Comparison of ENCODE assay signal across 15 mouse cellular contexts in the genomic region with DNA sequence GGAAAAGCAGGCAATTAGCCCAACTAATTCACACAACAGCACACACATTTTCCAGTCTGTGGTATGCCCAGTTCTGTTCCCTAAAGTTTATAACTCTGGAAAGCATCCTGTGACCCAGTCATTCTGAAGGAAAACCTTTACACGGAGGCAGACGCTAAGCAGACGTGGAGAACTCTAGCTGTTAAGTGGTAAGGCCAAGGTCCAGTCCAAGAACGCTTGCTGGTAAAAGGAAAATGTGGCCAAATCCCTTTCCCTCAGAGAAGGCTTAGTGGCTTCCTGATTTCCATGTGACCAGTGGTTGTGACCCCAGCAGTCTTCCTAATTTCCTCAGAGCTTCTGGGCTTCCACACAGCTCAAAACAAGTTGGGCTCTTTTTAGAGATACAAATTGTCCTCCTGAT. TPM values are rescaled to one million over a fixed set of nuclear protein-coding genes. Genes with fewer than 3 reads are reported as not detected.
DNase-seq lines count a peak whose midpoint lies in the region; ATAC-seq and TF ChIP-seq lines count a peak whose summit lies in the region.
"Had no signal": no experiment of that assay in that cellular context is flagged by ENCODE, and none has a peak within 500 bp of the region (broad histone marks: within the 10 kb centered on the region; RNA-seq: fewer than 3 reads in every experiment).

No protein-coding gene starts in this region.

- no peak for TF ChIP-seq CTCF in layer of hippocampus, adult 2 months (conservative IDR thresholded peaks at IDR 0.05)
- no peak for TF ChIP-seq CTCF in liver, postnatal 0 days (IDR thresholded peaks at IDR 0.05; ENCODE audit: low read depth)
- no peak for TF ChIP-seq CTCF in thymus, adult 2 months (IDR thresholded peaks at IDR 0.05; ENCODE audit: borderline replicate concordance, control insufficient read depth, extremely low read depth, insufficient read depth, low read length, poor library complexity)

- no peak for TF ChIP-seq POLR2A in thymus, adult 2 months (IDR thresholded peaks at IDR 0.05; ENCODE audit: control insufficient read depth, extremely low read depth, insufficient read depth, low read length, poor library complexity)

- no peak for ATAC-seq in forebrain, embryonic 16.5 days
- ATAC-seq in liver, postnatal 0 days = no peak

- no peaks in the 10 kb centered on the region for H3K9me3 ChIP-seq in heart, embryonic 10.5 days
- no peaks in the 10 kb centered on the region for H3K9me3 ChIP-seq in forebrain, embryonic 16.5 days (ENCODE audit: control insufficient read depth, low read length)
- H3K9me3 ChIP-seq in liver, postnatal 0 days (ENCODE audit: low read length) = no peaks in the 10 kb centered on the region
- H3K9me3 ChIP-seq: embryonic facial prominence, embryonic 13.5 days had no signal

- TF ChIP-seq EP300 in liver, postnatal 0 days (IDR thresholded peaks at IDR 0.05; ENCODE audit: low read depth) = no peak

- no peaks in the 10 kb centered on the region for H3K36me3 ChIP-seq in heart, embryonic 10.5 days
- no peaks in the 10 kb centered on the region for H3K36me3 ChIP-seq in forebrain, embryonic 16.5 days (ENCODE audit: control insufficient read depth, insufficient read depth)
- no peaks in the 10 kb centered on the region for H3K36me3 ChIP-seq in liver, postnatal 0 days (replicated peaks; ENCODE audit: insufficient read depth, low read length)
- no peaks in the 10 kb centered on the region for H3K36me3 ChIP-seq in thymus, adult 2 months (ENCODE audit: control insufficient read depth, insufficient read depth, low read length)
- H3K36me3 ChIP-seq: embryonic facial prominence, embryonic 13.5 days had no signal

- 68% methylated on average over 4 of the region's 4 CpGs for WGBS in heart, embryonic 10.5 days
- 58% methylated on average over 4 of the region's 4 CpGs for WGBS in forebrain, embryonic 16.5 days
- WGBS in liver, postnatal 0 days (ENCODE audit: insufficient replicate concordance) = 60% methylated on average over 4 of the region's 4 CpGs
- WGBS in thymus, adult 2 months = 90% methylated on average over 4 of the region's 4 CpGs

- H3K27me3 ChIP-seq in heart, embryonic 10.5 days (ENCODE audit: insufficient read depth, poor library complexity, severe bottlenecking) = 0 out of 2 replicates have a peak, but pooled peaks cover 5% of the 10 kb centered on the region
- no peaks in the 10 kb centered on the region for H3K27me3 ChIP-seq in forebrain, embryonic 16.5 days (replicated peaks; ENCODE audit: control insufficient read depth, insufficient read depth, low read length)
- no peaks in the 10 kb centered on the region for H3K27me3 ChIP-seq in liver, postnatal 0 days (ENCODE audit: insufficient read depth, low read length)
- H3K27me3 ChIP-seq in thymus, adult 2 months (ENCODE audit: control insufficient read depth, insufficient read depth, low read length) = no peaks in the 10 kb centered on the region
- H3K27me3 ChIP-seq: embryonic facial prominence, embryonic 13.5 days had no signal

- H3K27ac ChIP-seq in heart, embryonic 10.5 days = 0 out of 2 replicates have a peak overlapping the region, but pooled peaks have one; percentile 64
- peak overlapping the region; percentile 94 for H3K27ac ChIP-seq in layer of hippocampus, adult 2 months
- peak overlapping the region; percentile 82 for H3K27ac ChIP-seq in forebrain, embryonic 16.5 days (ENCODE audit: low read length)
- no peak overlapping the region for H3K27ac ChIP-seq in liver, postnatal 0 days (ENCODE audit: low read depth)
- H3K27ac ChIP-seq in thymus, adult 2 months (ENCODE audit: control insufficient read depth, insufficient read depth, low read length) = no peak overlapping the region
- H3K27ac ChIP-seq: embryonic facial prominence, embryonic 13.5 days had no signal

- H3K4me3 ChIP-seq in heart, embryonic 10.5 days = no peak overlapping the region
- no peak overlapping the region for H3K4me3 ChIP-seq in layer of hippocampus, adult 2 months
- H3K4me3 ChIP-seq in forebrain, embryonic 16.5 days (replicated peaks; ENCODE audit: low read length) = no peak overlapping the region
- no peak overlapping the region for H3K4me3 ChIP-seq in liver, postnatal 0 days (ENCODE audit: low read depth, low read length)
- no peak overlapping the region for H3K4me3 ChIP-seq in thymus, adult 2 months (ENCODE audit: control insufficient read depth, insufficient read depth, low read length)
- H3K4me3 ChIP-seq: embryonic facial prominence, embryonic 13.5 days had no signal

- H3K4me1 ChIP-seq in heart, embryonic 10.5 days = peaks cover 20% of the 10 kb centered on the region
- H3K4me1 ChIP-seq in forebrain, embryonic 16.5 days (replicated peaks; ENCODE audit: control insufficient read depth, insufficient read depth, low read length) = peaks cover 30% of the 10 kb centered on the region
- H3K4me1 ChIP-seq in liver, postnatal 0 days (ENCODE audit: insufficient read depth) = no peaks in the 10 kb centered on the region
- no peaks in the 10 kb centered on the region for H3K4me1 ChIP-seq in thymus, adult 2 months (replicated peaks; ENCODE audit: control insufficient read depth, insufficient read depth, low read length)

- DNase-seq in heart, embryonic 10.5 days (ENCODE audit: low spot score) = no peak
- DNase-seq in heart, postnatal 36 days = no peak
- DNase-seq in layer of hippocampus, adult 2 months (ENCODE audit: low spot score in 2 of 2) = no peak
- no peak for DNase-seq in layer of hippocampus, postnatal 25 days (ENCODE audit: extremely low spot score in 1 of 2, low spot score in 1 of 2)
- DNase-seq in kidney, postnatal 25 days = peak; percentile 45 to 60
- DNase-seq in liver, postnatal 0 days = no peak
- no peak for DNase-seq in thymus, adult 2 months
- DNase-seq: cerebellum, adult 8-10 months had no signal

- no peak overlapping the region for H3K4me2 ChIP-seq in forebrain, embryonic 16.5 days (ENCODE audit: low read length)
- H3K4me2 ChIP-seq in liver, postnatal 0 days (ENCODE audit: low read depth, low read length) = no peak overlapping the region
- H3K4me2 ChIP-seq: embryonic facial prominence, embryonic 13.5 days had no signal

- no peak overlapping the region for H3K9ac ChIP-seq in forebrain, embryonic 16.5 days (replicated peaks; ENCODE audit: low read depth, low read length)
- H3K9ac ChIP-seq in liver, postnatal 0 days (replicated peaks) = no peak overlapping the region
- H3K9ac ChIP-seq: embryonic facial prominence, embryonic 13.5 days had no signal

- intact Hi-C loops in heart, postnatal 36 days (cut with DNase I) = no loop called here

RNA-seq across cellular contexts. Expression of a gene that starts 11.3 kb away (rescaled TPM):
- 3.0 and 3.8 TPM in 2 replicates for polyA plus RNA-seq in heart, embryonic 10.5 days (2016; fragmentation: Nextera tagmentation; extraction: Ambion mirVana)
- 1 to 10 TPM; 1.5 to 2.0 TPM for total RNA-seq in heart, postnatal 36 days (2021)
- total RNA-seq in layer of hippocampus, adult 2 months (2021) = 100 to 1,000 TPM; 276 to 290 TPM
- total RNA-seq in layer of hippocampus, postnatal 25 days (2021) = 100 to 1,000 TPM; 288 to 297 TPM
- 16.0 and 21.6 TPM in 2 replicates for polyA plus RNA-seq in forebrain, embryonic 16.5 days (2015; fragmentation: Nextera tagmentation; extraction: Ambion mirVana)
- 0.02 and 0.08 TPM in 2 replicates for polyA plus RNA-seq in liver, postnatal 0 days (2015; fragmentation: Nextera tagmentation; extraction: Ambion mirVana)
- polyA plus RNA-seq in thymus, adult 2 months (2012; rRNA removed) = 0.46 and 0.53 TPM in 2 replicates
- total RNA-seq: megakaryocyte progenitor cell, adult 5-6 weeks had no signal

RNA-seq across cellular contexts. Expression of a gene that starts 47.2 kb away (rescaled TPM):
- 0.09 and 0.18 TPM in 2 replicates for polyA plus RNA-seq in heart, embryonic 10.5 days (2016; fragmentation: Nextera tagmentation; extraction: Ambion mirVana)
- under 1 TPM; 0.11 to 0.33 TPM for total RNA-seq in heart, postnatal 36 days (2021)
- total RNA-seq in layer of hippocampus, adult 2 months (2021) = 10 to 100 TPM; 59.1 to 62.3 TPM
- 10 to 100 TPM; 49.5 to 52.4 TPM for total RNA-seq in layer of hippocampus, postnatal 25 days (2021)
- 1.7 and 2.3 TPM in 2 replicates for polyA plus RNA-seq in forebrain, embryonic 16.5 days (2015; fragmentation: Nextera tagmentation; extraction: Ambion mirVana)
- polyA plus RNA-seq in liver, postnatal 0 days (2015; fragmentation: Nextera tagmentation; extraction: Ambion mirVana) = not detected in 2 replicates
- polyA plus RNA-seq in thymus, adult 2 months (2012; rRNA removed) = 0.31 and 0.43 TPM in 2 replicates
- total RNA-seq: megakaryocyte progenitor cell, adult 5-6 weeks had no signal
- polyA plus RNA-seq: thymus, postnatal 0 days had no signal

RNA-seq across cellular contexts. Expression of a gene that starts 48.3 kb away (rescaled TPM):
- 0.15 TPM in 1 of 2 replicates, not detected in the other for polyA plus RNA-seq in heart, embryonic 10.5 days (2016; fragmentation: Nextera tagmentation; extraction: Ambion mirVana)
- total RNA-seq in heart, postnatal 36 days (2021) = not detected
- total RNA-seq in layer of hippocampus, adult 2 months (2021) = not detected
- total RNA-seq in layer of hippocampus, postnatal 25 days (2021) = not detected
- polyA plus RNA-seq in forebrain, embryonic 16.5 days (2015; fragmentation: Nextera tagmentation; extraction: Ambion mirVana) = not detected in 2 replicates
- not detected in 2 replicates for polyA plus RNA-seq in liver, postnatal 0 days (2015; fragmentation: Nextera tagmentation; extraction: Ambion mirVana)
- 0.07 and 0.09 TPM in 2 replicates for polyA plus RNA-seq in thymus, adult 2 months (2012; rRNA removed)
- total RNA-seq: layer of hippocampus, postnatal 10 days; megakaryocyte progenitor cell, adult 5-6 weeks had no signal
- polyA plus RNA-seq: liver, embryonic 16.5 days; neural tube, embryonic 11.5 days; thymus, postnatal 0 days had no signal

Comparison
In these comparisons a context has a peak if more than half of its experiments do, and no peak if none do; other contexts are left out.
1. DNase-seq: peak in kidney, postnatal 25 days (2 of 2); none in heart, embryonic 10.5 days (single experiment), heart, postnatal 36 days (0 of 2), layer of hippocampus, adult 2 months (0 of 2), layer of hippocampus, postnatal 25 days (0 of 2), liver, postnatal 0 days (single experiment) and thymus, adult 2 months (single experiment).
2. H3K27ac ChIP-seq: peak in heart, embryonic 10.5 days (single experiment), layer of hippocampus, adult 2 months (single experiment) and forebrain, embryonic 16.5 days (single experiment); none in liver, postnatal 0 days (single experiment) and thymus, adult 2 months (single experiment).